Mouse (Mus musculus) E14TG2a.4 (cell line): ENCODE data around the gene Hspa12a.

Experiments used
- CTCF ChIP-seq: conservative IDR thresholded peaks from 2 replicates; pipeline ENCODE4 v1.5.1; 2014; ENCODE audit warnings: low read length
- POU5F1 ChIP-seq: IDR thresholded peaks from 2 replicates; pipeline ENCODE4 v1.6.1; 2014; ENCODE audit warnings: low read length, borderline replicate concordance

- TF ChIP-seq CTCF (no peak), POU5F1 (no peak)
Measured at GRCm38 (mm10) chr19:58866651-58867050, 76.8 kb downstream of the Hspa12a start.
